Mouse (Mus musculus): Measurements from ENCODE around the gene Hist3h2a. TPM values are rescaled to one million over a fixed set of nuclear protein-coding genes. Genes with fewer than 3 reads are reported as not detected.

Gene Hist3h2a
- polyA plus RNA-seq, 1 experiment from 2014 or later: 129 TPM

GRCm38 (mm10) chr11:58959921-58960465 is 5.5 kb downstream of the Hist3h2a start:
- H3K4me2 ChIP-seq (ENCODE audit: low read length): peak overlapping the region; percentile 76
- 3% methylated on average over 40 of the region's 40 CpGs for WGBS
- DNase-seq (peak; percentile 88), ATAC-seq (ENCODE audit: low FRiP score, low TSS enrichment) (peak; percentile 85)
- H3K27me3 ChIP-seq (ENCODE audit: control insufficient read depth, insufficient read depth, low read length): no peaks in the 10 kb centered on the region
- H3K36me3 ChIP-seq (ENCODE audit: control insufficient read depth, insufficient read depth, low read length): peaks cover 11% of the 10 kb centered on the region
- peaks cover 7% of the 10 kb centered on the region for H3K9me3 ChIP-seq (ENCODE audit: control insufficient read depth, low read length)
- peaks cover 32% of the 10 kb centered on the region for H3K4me1 ChIP-seq (ENCODE audit: control insufficient read depth, insufficient read depth, low read length)
- peak overlapping the region; percentile 77 for H3K27ac ChIP-seq (replicated peaks; ENCODE audit: low read depth, low read length)
- peak overlapping the region; percentile 59 for H3K9ac ChIP-seq (replicated peaks; ENCODE audit: low read length)
- H3K4me3 ChIP-seq (replicated peaks; ENCODE audit: low read depth, low read length): peak overlapping the region; percentile 47

GRCm38 (mm10) chr11:58961364-58962177 is 7.1 kb downstream of the Hist3h2a start:
- Histone ChIP-seq H3K9ac (replicated peaks; ENCODE audit: low read length) (no peak overlapping the region), H3K4me1 (ENCODE audit: control insufficient read depth, insufficient read depth, low read length) (peaks cover 30% of the 10 kb centered on the region), H3K36me3 (ENCODE audit: control insufficient read depth, insufficient read depth, low read length) (peaks cover 11% of the 10 kb centered on the region), H3K27ac (replicated peaks; ENCODE audit: low read depth, low read length) (no peak overlapping the region), H3K4me3 (replicated peaks; ENCODE audit: low read depth, low read length) (no peak overlapping the region), H3K9me3 (ENCODE audit: control insufficient read depth, low read length) (peaks cover 7% of the 10 kb centered on the region), H3K4me2 (ENCODE audit: low read length) (no peak overlapping the region), H3K27me3 (ENCODE audit: control insufficient read depth, insufficient read depth, low read length) (no peaks in the 10 kb centered on the region)
- no peak for ATAC-seq (ENCODE audit: low FRiP score, low TSS enrichment)
- WGBS: 61% methylated on average over 50 of the region's 50 CpGs
- DNase-seq: no peak

GRCm38 (mm10) chr11:58963543-58963942 is 9.1 kb downstream of the Hist3h2a start:
- DNase-seq (peak; percentile 35), ATAC-seq (ENCODE audit: low FRiP score, low TSS enrichment) (no peak)
- Histone ChIP-seq H3K9ac (replicated peaks; ENCODE audit: low read length) (no peak overlapping the region), H3K4me1 (ENCODE audit: control insufficient read depth, insufficient read depth, low read length) (peaks cover 10% of the 10 kb centered on the region), H3K27me3 (ENCODE audit: control insufficient read depth, insufficient read depth, low read length) (no peaks in the 10 kb centered on the region), H3K9me3 (ENCODE audit: control insufficient read depth, low read length) (peaks cover 7% of the 10 kb centered on the region), H3K4me2 (ENCODE audit: low read length) (no peak overlapping the region), H3K27ac (replicated peaks; ENCODE audit: low read depth, low read length) (no peak overlapping the region), H3K4me3 (replicated peaks; ENCODE audit: low read depth, low read length) (no peak overlapping the region), H3K36me3 (ENCODE audit: control insufficient read depth, insufficient read depth, low read length) (0 out of 2 replicates have a peak, but pooled peaks cover under 1% of the 10 kb centered on the region)
- WGBS: 37% methylated on average over 17 of the region's 17 CpGs

- no peak overlapping the region for H3K27ac ChIP-seq (replicated peaks; ENCODE audit: low read depth, low read length)
- no peak overlapping the region for H3K9ac ChIP-seq (replicated peaks; ENCODE audit: low read length)
- H3K9me3 ChIP-seq (ENCODE audit: control insufficient read depth, low read length): peaks cover 7% of the 10 kb centered on the region
- H3K4me2 ChIP-seq (ENCODE audit: low read length): no peak overlapping the region
- H3K4me1 ChIP-seq (ENCODE audit: control insufficient read depth, insufficient read depth, low read length): peaks cover 9% of the 10 kb centered on the region
- H3K4me3 ChIP-seq (replicated peaks; ENCODE audit: low read depth, low read length): no peak overlapping the region
- no peaks in the 10 kb centered on the region for H3K27me3 ChIP-seq (ENCODE audit: control insufficient read depth, insufficient read depth, low read length)
- DNase-seq (no peak), ATAC-seq (ENCODE audit: low FRiP score, low TSS enrichment) (no peak)
- H3K36me3 ChIP-seq (ENCODE audit: control insufficient read depth, insufficient read depth, low read length): 0 out of 2 replicates have a peak, but pooled peaks cover 3% of the 10 kb centered on the region
- 84% methylated on average over 7 of the region's 7 CpGs for WGBS
Observed at GRCm38 (mm10) chr11:58964216-58964615, 9.7 kb downstream of the Hist3h2a start.

- H3K4me3 ChIP-seq (replicated peaks; ENCODE audit: low read depth, low read length): no peak overlapping the region
- no peak for ATAC-seq (ENCODE audit: low FRiP score, low TSS enrichment)
- no peaks in the 10 kb centered on the region for H3K27me3 ChIP-seq (ENCODE audit: control insufficient read depth, insufficient read depth, low read length)
- H3K4me1 ChIP-seq (ENCODE audit: control insufficient read depth, insufficient read depth, low read length): 0 out of 2 replicates have a peak, but pooled peaks cover 2% of the 10 kb centered on the region
- peaks cover 7% of the 10 kb centered on the region for H3K9me3 ChIP-seq (ENCODE audit: control insufficient read depth, low read length)
- no peak overlapping the region for H3K27ac ChIP-seq (replicated peaks; ENCODE audit: low read depth, low read length)
- WGBS: 47% methylated on average over 12 of the region's 12 CpGs
- peaks cover 10% of the 10 kb centered on the region for H3K36me3 ChIP-seq (ENCODE audit: control insufficient read depth, insufficient read depth, low read length)
- no peak overlapping the region for H3K9ac ChIP-seq (replicated peaks; ENCODE audit: low read length)
- no peak for DNase-seq
- no peak overlapping the region for H3K4me2 ChIP-seq (ENCODE audit: low read length)
Observed at GRCm38 (mm10) chr11:58965001-58965760, 10.7 kb downstream of the Hist3h2a start.

- Histone ChIP-seq H3K4me1 (ENCODE audit: control insufficient read depth, insufficient read depth, low read length) (0 out of 2 replicates have a peak, but pooled peaks cover 2% of the 10 kb centered on the region), H3K9me3 (ENCODE audit: control insufficient read depth, low read length) (no peaks in the 10 kb centered on the region), H3K4me3 (replicated peaks; ENCODE audit: low read depth, low read length) (no peak overlapping the region), H3K27me3 (ENCODE audit: control insufficient read depth, insufficient read depth, low read length) (no peaks in the 10 kb centered on the region), H3K27ac (replicated peaks; ENCODE audit: low read depth, low read length) (no peak overlapping the region), H3K4me2 (ENCODE audit: low read length) (no peak overlapping the region), H3K36me3 (ENCODE audit: control insufficient read depth, insufficient read depth, low read length) (peaks cover 24% of the 10 kb centered on the region), H3K9ac (replicated peaks; ENCODE audit: low read length) (no peak overlapping the region)
- no peak for ATAC-seq (ENCODE audit: low FRiP score, low TSS enrichment)
- 97% methylated on average over 1 of the region's 1 CpGs for WGBS
- DNase-seq: no peak
Observed at GRCm38 (mm10) chr11:58967346-58967745, 12.9 kb downstream of the Hist3h2a start.

GRCm38 (mm10) chr11:58968551-58968950 is 14.1 kb downstream of the Hist3h2a start:
- ATAC-seq (ENCODE audit: low FRiP score, low TSS enrichment) (no peak), DNase-seq (no peak)
- WGBS: 87% methylated on average over 7 of the region's 7 CpGs

GRCm38 (mm10) chr11:58969027-58969426 is 14.5 kb downstream of the Hist3h2a start:
- Histone ChIP-seq H3K27me3 (ENCODE audit: control insufficient read depth, insufficient read depth, low read length) (no peaks in the 10 kb centered on the region), H3K36me3 (ENCODE audit: control insufficient read depth, insufficient read depth, low read length) (peaks cover 24% of the 10 kb centered on the region), H3K4me3 (replicated peaks; ENCODE audit: low read depth, low read length) (no peak overlapping the region), H3K4me1 (ENCODE audit: control insufficient read depth, insufficient read depth, low read length) (no peaks in the 10 kb centered on the region), H3K27ac (replicated peaks; ENCODE audit: low read depth, low read length) (no peak overlapping the region), H3K9ac (replicated peaks; ENCODE audit: low read length) (no peak overlapping the region), H3K9me3 (ENCODE audit: control insufficient read depth, low read length) (no peaks in the 10 kb centered on the region), H3K4me2 (ENCODE audit: low read length) (no peak overlapping the region)
- WGBS: 90% methylated on average over 8 of the region's 8 CpGs
- ATAC-seq (ENCODE audit: low FRiP score, low TSS enrichment): no peak
- DNase-seq: no peak

More at GRCm38 (mm10) chr11:58968551-58968950, 14.1 kb downstream of the Hist3h2a start:
- Histone ChIP-seq H3K27me3 (ENCODE audit: control insufficient read depth, insufficient read depth, low read length) (no peaks in the 10 kb centered on the region), H3K4me3 (replicated peaks; ENCODE audit: low read depth, low read length) (no peak overlapping the region), H3K9me3 (ENCODE audit: control insufficient read depth, low read length) (no peaks in the 10 kb centered on the region), H3K27ac (replicated peaks; ENCODE audit: low read depth, low read length) (no peak overlapping the region), H3K4me1 (ENCODE audit: control insufficient read depth, insufficient read depth, low read length) (0 out of 2 replicates have a peak, but pooled peaks cover under 1% of the 10 kb centered on the region), H3K9ac (replicated peaks; ENCODE audit: low read length) (no peak overlapping the region), H3K36me3 (ENCODE audit: control insufficient read depth, insufficient read depth, low read length) (peaks cover 24% of the 10 kb centered on the region), H3K4me2 (ENCODE audit: low read length) (no peak overlapping the region)

Data from midbrain, embryonic 14.5 days (tissue).